Mouse (Mus musculus): ENCODE measurements around the gene Commd9. TPM values are rescaled to one million over a fixed set of nuclear protein-coding genes. Genes with fewer than 3 reads are reported as not detected.
A peak's percentile ranks its signal among the peaks of the same experiment; 100 is the strongest.

Gene Commd9
- polyA plus RNA-seq, 1 experiment from 2014 or later = 105 TPM

GRCm38 (mm10) chr2:101888886-101889285, 2.8 kb downstream of the Commd9 start:
- WGBS = 83% methylated on average over 8 of the region's 8 CpGs
- no peak overlapping the region for H3K9ac ChIP-seq (replicated peaks)
- H3K36me3 ChIP-seq = no peaks in the 10 kb centered on the region
- no peak overlapping the region for H3K4me3 ChIP-seq (replicated peaks)
- ATAC-seq (ENCODE audit: low FRiP score) = no peak
- no peaks in the 10 kb centered on the region for H3K27me3 ChIP-seq (replicated peaks)
- H3K4me1 ChIP-seq = peaks cover 24% of the 10 kb centered on the region
- H3K27ac ChIP-seq (replicated peaks) = no peak overlapping the region
- no peaks in the 10 kb centered on the region for H3K9me3 ChIP-seq (replicated peaks)
- H3K4me2 ChIP-seq = no peak overlapping the region

DNA sequence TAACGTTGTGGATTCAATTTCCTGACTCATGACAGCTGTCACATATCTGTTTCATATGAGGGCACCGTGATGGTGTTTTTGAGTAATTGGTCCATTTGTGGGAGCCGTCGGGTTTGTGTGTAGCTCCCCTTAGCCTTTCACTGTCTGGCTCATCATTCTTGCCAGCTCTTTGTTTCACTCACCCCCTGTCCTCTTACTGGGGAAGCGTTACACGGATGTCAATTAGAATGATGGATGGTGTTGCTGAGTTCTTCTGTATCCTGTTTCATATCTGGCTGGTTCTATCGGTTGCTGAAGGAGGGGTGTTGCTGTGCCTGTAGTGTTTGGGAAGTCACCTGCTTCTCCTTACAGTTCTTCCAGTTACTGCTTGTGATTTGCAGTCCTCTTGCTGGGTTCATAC, 5.1 kb downstream of the Commd9 start:
- H3K9ac ChIP-seq (replicated peaks) = no peak overlapping the region

DNA sequence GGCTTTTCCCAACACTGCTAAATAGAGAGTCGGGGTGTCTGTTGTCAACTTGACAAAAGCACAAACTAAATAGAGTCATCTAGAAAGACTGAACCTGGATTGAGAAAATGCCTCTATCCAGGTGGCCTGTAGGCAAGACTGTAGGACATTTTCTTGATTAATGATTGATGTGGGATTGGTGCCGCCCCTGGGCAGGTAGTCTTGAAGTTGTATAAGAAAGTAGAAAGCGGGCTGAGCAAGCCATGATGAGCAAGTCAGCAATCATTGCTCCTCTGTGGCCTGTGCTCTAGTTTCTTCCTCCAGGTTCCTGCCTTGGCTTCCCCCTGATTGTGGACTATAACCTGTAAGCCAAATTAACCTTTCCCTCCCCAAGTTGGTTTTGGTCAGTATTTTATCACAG, 8.1 kb downstream of the Commd9 start:
- WGBS = 96% methylated on average over 3 of the region's 3 CpGs
- no peak for ATAC-seq (ENCODE audit: low FRiP score)
- Histone ChIP-seq H3K4me1 (peaks cover 13% of the 10 kb centered on the region; the same call in 1 of the 2 replicates), H3K27ac (replicated peaks) (no peak overlapping the region), H3K9me3 (replicated peaks) (no peaks in the 10 kb centered on the region), H3K27me3 (replicated peaks) (no peaks in the 10 kb centered on the region), H3K4me3 (replicated peaks) (no peak overlapping the region), H3K9ac (replicated peaks) (no peak overlapping the region), H3K36me3 (peaks cover 17% of the 10 kb centered on the region; the same call in 1 of the 2 replicates), H3K4me2 (no peak overlapping the region)

More for the DNA sequence above, 5.1 kb downstream of the Commd9 start:
- peaks cover 21% of the 10 kb centered on the region for H3K4me1 ChIP-seq
- no peak overlapping the region for H3K4me2 ChIP-seq
- H3K9me3 ChIP-seq (replicated peaks) = no peaks in the 10 kb centered on the region
- no peak overlapping the region for H3K27ac ChIP-seq (replicated peaks)
- WGBS = 30% methylated on average over 7 of the region's 7 CpGs
- no peak for ATAC-seq (ENCODE audit: low FRiP score)
- no peaks in the 10 kb centered on the region for H3K27me3 ChIP-seq (replicated peaks)
- H3K36me3 ChIP-seq = 0 out of 2 replicates have a peak, but pooled peaks cover 4% of the 10 kb centered on the region
- H3K4me3 ChIP-seq (replicated peaks) = no peak overlapping the region

- H3K4me2 ChIP-seq = no peak overlapping the region
- no peak for ATAC-seq (ENCODE audit: low FRiP score)
Observed at GRCm38 (mm10) chr2:101896425-101897204, 10.6 kb downstream of the Commd9 start.

DNA sequence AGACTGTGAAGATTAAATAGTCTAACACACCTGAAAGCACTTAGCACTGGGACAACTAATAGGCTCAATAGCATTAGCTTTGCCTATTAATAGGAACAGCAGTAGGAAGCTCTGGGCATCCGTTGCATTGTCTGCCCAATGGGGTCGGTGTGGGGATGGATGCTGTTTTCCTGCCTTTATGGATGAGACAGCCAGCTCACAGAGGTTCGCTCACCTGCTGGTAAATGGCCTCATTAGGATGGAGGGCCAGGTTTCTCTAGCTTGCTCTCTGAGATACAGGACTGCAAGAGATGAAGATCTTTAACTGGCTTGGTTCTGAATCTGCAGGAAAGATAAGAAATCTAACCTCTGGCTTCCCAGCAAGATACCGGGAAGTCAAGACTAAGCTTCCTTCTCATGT, 16.1 kb downstream of the Commd9 start:
- Histone ChIP-seq H3K36me3 (peaks cover 3% of the 10 kb centered on the region; the same call in 1 of the 2 replicates), H3K27me3 (replicated peaks) (no peaks in the 10 kb centered on the region), H3K4me1 (peaks cover 10% of the 10 kb centered on the region), H3K9ac (replicated peaks) (no peak overlapping the region), H3K9me3 (replicated peaks) (no peaks in the 10 kb centered on the region), H3K4me2 (no peak overlapping the region), H3K27ac (replicated peaks) (peak overlapping the region; percentile 1; the same call in 1 of the 2 replicates), H3K4me3 (replicated peaks) (no peak overlapping the region)
- ATAC-seq (ENCODE audit: low FRiP score) = 0 out of 2 replicates have a peak, but pooled peaks have one; percentile 19
- WGBS = 71% methylated on average over 4 of the region's 4 CpGs

More at GRCm38 (mm10) chr2:101896425-101897204, 10.6 kb downstream of the Commd9 start:
- Histone ChIP-seq H3K27me3 (replicated peaks) (no peaks in the 10 kb centered on the region), H3K4me1 (peaks cover 5% of the 10 kb centered on the region; the same call in 1 of the 2 replicates), H3K9me3 (replicated peaks) (no peaks in the 10 kb centered on the region), H3K4me3 (replicated peaks) (no peak overlapping the region), H3K9ac (replicated peaks) (no peak overlapping the region), H3K27ac (replicated peaks) (no peak overlapping the region), H3K36me3 (peaks cover 17% of the 10 kb centered on the region)
- 65% methylated on average over 10 of the region's 10 CpGs for WGBS

DNA sequence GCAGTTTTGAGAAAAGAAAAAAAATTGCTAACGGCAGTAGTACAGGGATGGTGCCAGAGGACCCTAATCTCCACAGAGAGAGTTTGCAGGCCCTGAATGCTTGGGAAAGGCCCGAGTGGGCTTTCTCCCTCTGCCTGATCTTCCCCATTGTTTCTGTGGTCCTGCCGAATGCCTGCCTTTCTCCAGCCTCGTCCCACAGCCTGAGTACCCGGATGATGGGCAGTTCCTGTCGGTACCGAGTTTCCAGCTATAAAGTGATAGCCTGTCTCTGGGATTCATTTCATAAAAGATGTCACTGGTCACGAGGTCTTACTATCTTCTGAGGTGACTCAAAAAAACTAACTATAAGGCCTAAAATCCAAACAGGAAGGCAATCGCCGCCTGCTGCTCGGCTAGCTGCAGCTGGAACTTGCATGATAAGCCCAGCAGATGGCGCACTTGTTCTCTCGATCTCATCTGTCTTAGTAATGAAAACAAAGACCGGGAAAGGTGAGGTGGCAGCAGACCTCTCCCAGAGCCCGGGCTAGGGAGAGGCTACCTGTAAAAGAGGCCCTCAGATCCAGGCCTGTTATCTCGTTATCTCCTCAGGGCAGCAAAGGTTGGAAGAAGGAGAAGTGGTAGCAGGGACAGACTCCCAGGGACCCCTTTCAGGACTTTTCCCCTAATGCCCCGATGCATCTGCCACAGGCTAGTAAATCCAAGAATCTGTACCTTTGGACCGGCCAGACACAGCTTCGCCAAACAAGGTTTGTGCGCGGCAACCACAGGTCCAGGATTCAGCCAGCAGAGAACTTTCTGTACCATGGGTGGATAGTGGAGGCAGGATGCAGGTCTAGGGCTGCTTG, 19.7 kb downstream of the Commd9 start:
- Histone ChIP-seq H3K9me3 (replicated peaks) (no peaks in the 10 kb centered on the region), H3K4me3 (replicated peaks) (no peak overlapping the region), H3K36me3 (no peaks in the 10 kb centered on the region; the same call in 1 of the 2 replicates)

DNA sequence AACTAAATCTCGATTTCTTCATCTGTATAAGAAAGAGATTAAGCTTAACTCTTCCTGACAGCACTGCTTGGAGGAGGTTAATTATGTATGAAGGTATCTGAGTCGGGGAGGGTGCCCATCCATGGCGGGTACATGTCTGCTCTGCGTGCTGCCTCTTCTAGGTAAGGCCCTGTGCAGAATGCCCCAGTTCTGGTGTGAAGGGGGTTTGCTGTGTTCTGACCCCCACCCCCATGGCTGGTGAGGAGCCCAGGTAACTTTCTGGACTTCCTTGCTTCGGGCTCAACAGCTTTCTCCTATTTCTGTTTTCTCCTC, 20.3 kb downstream of the Commd9 start:
- no peak for ATAC-seq (ENCODE audit: low FRiP score)
- Histone ChIP-seq H3K27me3 (replicated peaks) (no peaks in the 10 kb centered on the region), H3K9ac (replicated peaks) (peak overlapping the region; percentile 21), H3K27ac (replicated peaks) (no peak overlapping the region), H3K36me3 (no peaks in the 10 kb centered on the region; the same call in 1 of the 2 replicates), H3K9me3 (replicated peaks) (no peaks in the 10 kb centered on the region), H3K4me2 (peak overlapping the region; percentile 48; the same call in 1 of the 2 replicates), H3K4me3 (replicated peaks) (no peak overlapping the region), H3K4me1 (peaks cover 14% of the 10 kb centered on the region)
- WGBS = 69% methylated on average over 5 of the region's 5 CpGs

More for the DNA sequence above, 19.7 kb downstream of the Commd9 start:
- Histone ChIP-seq H3K4me1 (peaks cover 14% of the 10 kb centered on the region), H3K4me2 (peak overlapping the region; percentile 48), H3K27ac (replicated peaks) (no peak overlapping the region), H3K9ac (replicated peaks) (peak overlapping the region; percentile 21), H3K27me3 (replicated peaks) (no peaks in the 10 kb centered on the region)
- WGBS = 20% methylated on average over 21 of the region's 21 CpGs
- peak; percentile 73; the same call in 1 of the 2 replicates for ATAC-seq (ENCODE audit: low FRiP score)

GRCm38 (mm10) chr2:101907386-101908022, 21.5 kb downstream of the Commd9 start:
- ATAC-seq (ENCODE audit: low FRiP score) = 0 out of 2 replicates have a peak, but pooled peaks have one; percentile 15
- Histone ChIP-seq H3K36me3 (no peaks in the 10 kb centered on the region; the same call in 1 of the 2 replicates), H3K9me3 (replicated peaks) (no peaks in the 10 kb centered on the region)

GRCm38 (mm10) chr2:101908773-101909172, 22.7 kb downstream of the Commd9 start:
- Histone ChIP-seq H3K4me2 (no peak overlapping the region), H3K36me3 (no peaks in the 10 kb centered on the region; the same call in 1 of the 2 replicates), H3K4me3 (replicated peaks) (no peak overlapping the region), H3K4me1 (peaks cover 14% of the 10 kb centered on the region), H3K27me3 (replicated peaks) (no peaks in the 10 kb centered on the region), H3K9ac (replicated peaks) (no peak overlapping the region), H3K27ac (replicated peaks) (no peak overlapping the region), H3K9me3 (replicated peaks) (no peaks in the 10 kb centered on the region)
- no peak for ATAC-seq (ENCODE audit: low FRiP score)
- WGBS = 67% methylated on average over 13 of the region's 13 CpGs

More at GRCm38 (mm10) chr2:101907386-101908022, 21.5 kb downstream of the Commd9 start:
- H3K4me2 ChIP-seq = no peak overlapping the region
- no peak overlapping the region for H3K9ac ChIP-seq (replicated peaks)
- H3K4me1 ChIP-seq = peaks cover 14% of the 10 kb centered on the region
- no peak overlapping the region for H3K27ac ChIP-seq (replicated peaks)
- WGBS = 69% methylated on average over 10 of the region's 10 CpGs
- no peak overlapping the region for H3K4me3 ChIP-seq (replicated peaks)
- no peaks in the 10 kb centered on the region for H3K27me3 ChIP-seq (replicated peaks)

GRCm38 (mm10) chr2:101909326-101910080, 23.5 kb downstream of the Commd9 start:
- Histone ChIP-seq H3K4me1 (peaks cover 14% of the 10 kb centered on the region), H3K4me3 (replicated peaks) (no peak overlapping the region), H3K27ac (replicated peaks) (no peak overlapping the region), H3K27me3 (replicated peaks) (no peaks in the 10 kb centered on the region), H3K36me3 (no peaks in the 10 kb centered on the region; the same call in 1 of the 2 replicates), H3K9me3 (replicated peaks) (no peaks in the 10 kb centered on the region), H3K9ac (replicated peaks) (no peak overlapping the region), H3K4me2 (no peak overlapping the region)
- ATAC-seq (ENCODE audit: low FRiP score) = no peak
- WGBS = 81% methylated on average over 15 of the region's 15 CpGs
